Mouse (Mus musculus) ES-E14 (cell line): Measurements from ENCODE around the gene Dclk2. TPM values are rescaled to one million over a fixed set of nuclear protein-coding genes. Genes with fewer than 3 reads are reported as not detected.

ENCODE experiments used
- DNase-seq: peaks from one replicate; pipeline ENCODE4 v3.0.0-alpha.2; 2013; ENCODE audit warnings: low read depth, low spot score
- H3K27ac ChIP-seq: 2 replicates; pipeline ENCODE4 v1.5.1; 2012; ENCODE audit warnings: low read depth, mild to moderate bottlenecking, low read length, moderate library complexity, mixed read lengths; ENCODE audit not compliant: poor library complexity, insufficient read depth, severe bottlenecking
- H3K36me3 ChIP-seq: 2 replicates; pipeline ENCODE4 v1.6.1; 2012; ENCODE audit warnings: mild to moderate bottlenecking, low read length, moderate library complexity, mixed read lengths; ENCODE audit not compliant: control insufficient read depth, poor library complexity, insufficient read depth, severe bottlenecking
- H3K4me1 ChIP-seq, 2 experiments: fragments of 150-350 bp in 1 of 2; sonication (generic) in 1 of 2; 2 replicates each; pipeline ENCODE4 v1.6.1; 2012; ENCODE audit warnings: low read length in 2 of 2, mild to moderate bottlenecking in 1 of 2, mixed read lengths in 1 of 2; ENCODE audit not compliant: control insufficient read depth in 2 of 2, insufficient read depth in 2 of 2, poor library complexity in 1 of 2
- H3K4me3 ChIP-seq, 2 experiments: fragments of 150-350 bp in 1 of 2; sonication (generic) in 1 of 2; 2 replicates each; pipeline ENCODE4 v1.5.1; 2012; ENCODE audit warnings: low read length in 2 of 2, low read depth in 1 of 2, mild to moderate bottlenecking in 1 of 2, mixed read lengths in 1 of 2; ENCODE audit not compliant: insufficient read depth in 1 of 2, poor library complexity in 1 of 2, severe bottlenecking in 1 of 2
- H3K9ac ChIP-seq: 2 replicates; pipeline ENCODE4 v1.6.1; 2012; ENCODE audit warnings: low read depth, mild to moderate bottlenecking, low read length, mixed read lengths; ENCODE audit not compliant: poor library complexity, insufficient read depth, severe bottlenecking
- H3K9me3 ChIP-seq: fragments of 150-350 bp; sonication (generic); 2 replicates; pipeline ENCODE4 v1.6.1; 2012; ENCODE audit warnings: low read depth, mild to moderate bottlenecking, low read length; ENCODE audit not compliant: control insufficient read depth, insufficient read depth
- CHD2 ChIP-seq: IDR thresholded peaks from 2 replicates; pipeline ENCODE4 v1.6.1; 2014; ENCODE audit warnings: mild to moderate bottlenecking, low read depth, low read length, inconsistent platforms
- HCFC1 ChIP-seq: IDR thresholded peaks from 2 replicates; pipeline ENCODE4 v1.6.1; 2012; ENCODE audit warnings: low read length, inconsistent platforms, borderline replicate concordance; ENCODE audit not compliant: insufficient read depth
- MAFK ChIP-seq: IDR thresholded peaks from 2 replicates; pipeline ENCODE4 v1.6.1; 2014; ENCODE audit warnings: mild to moderate bottlenecking, low read depth, low read length, inconsistent platforms; ENCODE audit not compliant: insufficient read depth
- ZC3H11A ChIP-seq: IDR thresholded peaks from 2 replicates; pipeline ENCODE4 v1.6.1; 2012; ENCODE audit warnings: low read depth, mild to moderate bottlenecking, inconsistent platforms, low read length, borderline replicate concordance
- ZNF384 ChIP-seq: IDR thresholded peaks from 2 replicates; pipeline ENCODE4 v1.6.1; 2012; ENCODE audit warnings: low read depth, low read length, inconsistent platforms
- in situ Hi-C, 2 experiments: fragments of 600-800 bp; cut with MboI; formaldehyde crosslinking; loops; one replicate each; pipeline ENCODE4 v1.15.1; 2025; ENCODE audit warnings: low sequenced_read_pairs in 2 of 2, inconsistent platforms in 1 of 2; ENCODE audit not compliant: unreplicated experiment in 2 of 2
- total RNA-seq: library from RNA; depleted of rRNA; stranded (reverse); fragments of 300-350 nt; gene quantifications from 2 replicates; pipeline ENCODE4 v1.2.3, GENCODE M21; 2012

Dclk2 gene
- total RNA-seq, 1 experiment: 13.6 TPM

DNA sequence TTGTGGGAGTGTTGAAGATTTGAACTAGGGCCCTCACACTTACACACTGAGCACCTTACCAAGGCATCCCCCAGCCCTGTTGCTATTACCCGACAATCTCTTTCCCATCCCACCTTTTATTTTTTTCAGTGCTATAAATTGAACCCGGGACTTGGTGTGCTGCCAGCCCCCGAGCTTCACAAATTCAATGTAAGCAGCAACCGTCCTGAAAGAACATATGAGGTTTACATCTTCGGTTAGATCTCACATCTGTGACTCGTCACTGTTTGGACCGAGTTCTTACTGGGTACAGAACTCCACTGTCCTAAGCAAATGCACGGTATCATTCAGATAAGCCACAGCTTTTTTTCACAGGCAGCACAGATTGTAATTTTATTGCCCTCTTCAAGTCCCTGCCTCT lies 88.5 kb downstream of the Dclk2 start:
- no peak overlapping the region for H3K27ac ChIP-seq
- in situ Hi-C loops: no loop called here

DNA sequence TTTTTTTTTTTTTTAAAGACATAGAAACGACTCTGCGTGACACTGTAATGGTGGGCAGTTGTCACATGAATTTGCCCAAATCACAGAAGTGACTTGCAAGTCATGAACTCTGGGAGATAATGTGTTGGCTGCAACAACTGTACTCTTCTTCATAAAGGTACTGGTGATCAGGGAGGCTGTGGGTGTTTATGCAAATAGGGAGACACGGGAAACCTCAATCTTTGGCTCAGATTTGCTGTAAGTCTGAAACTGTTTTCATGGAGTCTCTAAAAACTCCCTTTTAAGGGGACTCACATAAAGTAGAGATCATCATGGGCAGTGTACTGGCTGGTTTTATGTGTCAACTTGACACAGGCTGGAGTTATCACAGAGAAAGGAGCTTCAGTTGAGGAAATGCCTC lies 93.1 kb downstream of the Dclk2 start:
- no peak overlapping the region for H3K27ac ChIP-seq
- peaks cover 3 to 5% of the 10 kb centered on the region in 2 experiments; a peak in 3 of 4 replicates for H3K4me1 ChIP-seq
- no peak for TF ChIP-seq MAFK
- TF ChIP-seq ZC3H11A: no peak
- no peak for TF ChIP-seq HCFC1
- no peak overlapping the region for H3K9ac ChIP-seq
- H3K9me3 ChIP-seq: no peaks in the 10 kb centered on the region
- no peak overlapping the region for H3K4me3 ChIP-seq
- no peak for DNase-seq
- peaks cover 2% of the 10 kb centered on the region; the same call in 1 of the 2 replicates for H3K36me3 ChIP-seq
- in situ Hi-C loops: no loop called here

More for the DNA sequence above, 88.5 kb downstream of the Dclk2 start:
- DNase-seq: no peak
- Histone ChIP-seq H3K4me1 (peaks cover 7 to 12% of the 10 kb centered on the region in 2 experiments; a peak in 3 of 4 replicates), H3K9ac (no peak overlapping the region), H3K36me3 (peaks cover 2% of the 10 kb centered on the region; the same call in 1 of the 2 replicates), H3K9me3 (no peaks in the 10 kb centered on the region), H3K4me3 (no peak overlapping the region)
- TF ChIP-seq ZC3H11A: no peak

DNA sequence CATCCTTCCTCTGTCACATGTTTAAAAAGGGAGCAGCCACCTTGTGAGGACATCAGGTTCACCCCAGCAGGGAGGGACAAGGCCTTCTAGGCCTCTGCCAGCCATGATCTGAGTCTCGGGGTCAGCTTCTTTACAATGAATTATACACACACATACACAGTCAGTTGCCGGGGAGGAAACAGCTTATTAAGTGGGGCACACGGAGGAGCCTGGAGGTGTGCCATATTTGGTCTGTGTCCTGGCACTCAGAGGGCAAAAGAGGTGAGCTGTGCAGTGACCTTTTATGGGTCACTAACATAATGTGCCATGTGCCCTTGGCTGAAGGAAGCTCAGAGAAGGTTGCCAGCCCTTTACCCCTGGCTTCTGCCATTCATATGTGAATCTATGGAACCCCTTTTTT lies 99.3 kb downstream of the Dclk2 start:
- H3K36me3 ChIP-seq: no peaks in the 10 kb centered on the region; the same call in 1 of the 2 replicates
- DNase-seq: no peak
- H3K9ac ChIP-seq: no peak overlapping the region
- no peak overlapping the region for H3K27ac ChIP-seq
- H3K9me3 ChIP-seq: no peaks in the 10 kb centered on the region
- no peaks in the 10 kb centered on the region for H3K4me1 ChIP-seq
- H3K4me3 ChIP-seq: no peak overlapping the region
- TF ChIP-seq ZNF384 (no peak), MAFK (no peak), CHD2 (no peak), HCFC1 (no peak), ZC3H11A (no peak)
- in situ Hi-C loops: no loop called here

DNA sequence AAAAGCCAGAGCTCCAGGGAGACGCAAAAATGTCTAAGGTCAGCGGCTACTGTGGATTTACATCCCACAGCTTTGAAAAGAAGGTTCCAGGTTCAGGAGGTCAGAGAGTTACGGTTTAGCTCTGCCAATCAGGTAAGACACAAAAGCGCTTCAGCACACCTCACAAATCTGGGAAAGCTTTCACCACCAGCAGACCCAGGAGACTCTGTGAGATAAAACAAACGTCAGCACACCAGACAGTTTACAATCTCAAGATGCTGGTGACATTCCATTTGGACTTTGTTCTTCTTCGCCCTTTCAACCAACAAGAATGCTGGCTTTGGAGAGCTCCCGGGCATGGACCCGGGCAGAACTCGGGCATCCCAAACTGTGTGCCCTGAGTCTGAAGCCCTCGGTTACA lies 100.3 kb downstream of the Dclk2 start:
- no peak overlapping the region for H3K27ac ChIP-seq
- TF ChIP-seq ZNF384 (no peak), ZC3H11A (no peak), CHD2 (no peak), MAFK (no peak), HCFC1 (no peak)

DNA sequence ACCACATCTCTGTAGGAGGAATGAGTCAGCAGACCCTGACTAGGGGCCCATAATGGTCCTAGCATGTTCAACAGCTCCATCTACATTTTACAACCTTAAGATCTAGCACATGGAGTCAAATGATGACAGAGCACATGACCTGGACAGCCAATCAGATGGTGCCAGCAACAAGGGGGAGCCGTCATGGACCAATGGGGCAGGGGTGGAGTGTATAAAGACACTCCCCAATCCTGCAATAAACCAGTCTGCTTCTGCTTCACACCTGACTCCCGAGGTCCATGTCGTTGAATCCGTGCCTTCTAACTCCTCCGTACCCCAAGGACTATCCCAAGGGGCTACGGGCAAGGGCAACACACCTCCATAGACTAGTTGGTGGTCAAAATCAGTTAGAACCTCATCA lies 101.3 kb downstream of the Dclk2 start:
- in situ Hi-C loops: no loop called here
- Histone ChIP-seq H3K27ac (no peak overlapping the region), H3K4me3 (no peak overlapping the region), H3K9me3 (no peaks in the 10 kb centered on the region), H3K9ac (no peak overlapping the region), H3K4me1 (no peaks in the 10 kb centered on the region), H3K36me3 (no peaks in the 10 kb centered on the region; the same call in 1 of the 2 replicates)
- TF ChIP-seq HCFC1 (no peak), MAFK (no peak), ZNF384 (no peak), CHD2 (no peak), ZC3H11A (no peak)
- DNase-seq: no peak

More for the DNA sequence above, 100.3 kb downstream of the Dclk2 start:
- no peak for DNase-seq
- H3K9me3 ChIP-seq: no peaks in the 10 kb centered on the region
- in situ Hi-C loops: no loop called here
- H3K4me3 ChIP-seq: no peak overlapping the region
- no peak overlapping the region for H3K9ac ChIP-seq
- no peaks in the 10 kb centered on the region for H3K4me1 ChIP-seq
- no peaks in the 10 kb centered on the region; the same call in 1 of the 2 replicates for H3K36me3 ChIP-seq
